Mouse (Mus musculus): ENCODE measurements around the gene Fmnl1. TPM values are rescaled to one million over a fixed set of nuclear protein-coding genes. Genes with fewer than 3 reads are reported as not detected.

The Fmnl1 gene
- polyA plus RNA-seq, 1 experiment from 2014 or later: 1.8 TPM

DNA sequence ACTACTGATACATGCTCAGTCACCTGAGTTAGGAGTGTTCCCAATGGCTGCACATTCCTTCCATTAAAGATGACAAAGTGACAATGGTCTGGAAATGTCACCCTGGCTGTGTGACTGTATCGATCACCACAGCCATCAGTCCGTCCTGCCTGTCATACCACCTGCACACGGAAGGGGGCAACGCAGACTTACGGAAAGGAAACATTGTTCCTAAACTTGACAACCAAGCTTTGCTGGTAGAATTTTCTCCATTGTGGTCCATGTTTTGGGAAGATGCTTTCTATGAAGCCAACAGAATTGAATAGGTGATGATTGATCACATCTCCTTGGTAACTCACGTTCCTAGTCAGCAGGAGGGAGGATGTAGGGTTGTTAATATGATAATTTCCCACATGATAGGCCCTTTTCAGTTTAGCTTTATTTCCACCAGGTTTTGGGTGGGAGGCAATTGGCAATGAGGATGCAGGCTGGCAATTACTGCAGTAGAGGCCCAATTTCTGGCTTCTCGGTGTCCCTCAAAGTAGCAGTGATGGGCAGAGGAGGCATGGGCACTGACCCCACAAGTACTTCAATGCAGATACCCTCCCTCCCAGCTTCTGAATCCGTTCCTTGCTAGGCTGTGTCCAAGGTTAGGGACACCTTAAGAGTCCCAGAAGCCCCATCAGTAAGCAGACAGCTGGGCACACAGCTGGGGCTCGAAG is 2.1 kb upstream of the Fmnl1 start:
- no peak for ATAC-seq (ENCODE audit: insufficient number of reproducible peaks, insufficient read depth, low FRiP score, low TSS enrichment)
- Histone ChIP-seq H3K4me3 (no peak overlapping the region), H3K27me3 (peaks cover 50% of the 10 kb centered on the region), H3K9ac (no peak overlapping the region), H3K4me2 (replicated peaks) (no peak overlapping the region), H3K9me3 (no peaks in the 10 kb centered on the region), H3K4me1 (0 out of 2 replicates have a peak, but pooled peaks cover 5% of the 10 kb centered on the region), H3K36me3 (no peaks in the 10 kb centered on the region), H3K27ac (no peak overlapping the region)
- 26% methylated on average over 9 of the region's 9 CpGs for WGBS

DNA sequence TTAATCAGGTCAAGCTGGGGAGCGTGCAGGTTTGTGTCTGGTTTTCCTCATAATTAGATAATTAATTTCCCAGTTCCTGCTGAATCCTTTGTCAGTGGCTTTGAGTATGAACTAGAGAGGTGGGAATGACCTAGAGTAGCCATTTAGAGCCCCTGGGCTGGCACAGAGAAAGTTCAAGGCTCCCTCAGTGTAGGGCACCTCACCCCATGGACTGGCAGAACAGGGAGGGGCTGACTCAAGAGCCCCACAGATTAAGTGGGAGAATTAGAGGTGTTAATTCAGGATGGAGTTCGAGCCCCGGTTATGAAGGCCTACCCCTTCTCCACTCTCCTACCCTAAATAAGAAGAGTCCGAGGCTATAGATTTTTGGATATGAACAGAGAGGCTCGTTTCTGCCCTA is 1.2 kb upstream of the Fmnl1 start:
- no peak overlapping the region for H3K4me3 ChIP-seq
- peaks cover 52% of the 10 kb centered on the region for H3K27me3 ChIP-seq

DNA sequence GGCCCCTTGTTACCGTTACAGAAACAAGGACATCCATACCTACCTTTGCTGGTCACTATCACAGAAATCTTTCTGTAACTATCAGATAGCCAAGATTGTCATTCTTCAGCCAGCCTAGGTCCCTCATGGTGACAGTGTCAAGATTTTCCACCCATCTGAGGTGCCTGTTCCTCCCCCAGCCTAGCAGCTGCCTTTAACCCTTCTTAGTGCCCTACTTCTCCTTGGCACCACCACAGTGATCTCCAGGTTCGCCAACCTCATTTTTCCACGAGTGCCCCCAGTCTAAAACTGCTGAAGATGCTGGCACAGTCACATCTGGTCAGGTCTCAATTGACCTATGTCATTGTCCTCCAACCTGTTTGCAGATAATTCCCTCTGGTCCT is 805 bp upstream of the Fmnl1 start:
- Histone ChIP-seq H3K4me3 (peak overlapping the region; percentile 58), H3K4me2 (replicated peaks) (peak overlapping the region; percentile 99), H3K9ac (no peak overlapping the region), H3K27ac (no peak overlapping the region), H3K4me1 (peaks cover 8% of the 10 kb centered on the region; the same call in 1 of the 2 replicates), H3K36me3 (no peaks in the 10 kb centered on the region), H3K27me3 (peaks cover 52% of the 10 kb centered on the region), H3K9me3 (no peaks in the 10 kb centered on the region)
- WGBS: 54% methylated on average over 3 of the region's 3 CpGs
- no peak for ATAC-seq (ENCODE audit: insufficient number of reproducible peaks, insufficient read depth, low FRiP score, low TSS enrichment)

More for the DNA sequence above, 1.2 kb upstream of the Fmnl1 start:
- Histone ChIP-seq H3K27ac (no peak overlapping the region), H3K4me1 (0 out of 2 replicates have a peak, but pooled peaks cover 5% of the 10 kb centered on the region), H3K9ac (no peak overlapping the region), H3K9me3 (no peaks in the 10 kb centered on the region), H3K36me3 (no peaks in the 10 kb centered on the region), H3K4me2 (replicated peaks) (no peak overlapping the region)
- WGBS: 77% methylated on average over 5 of the region's 5 CpGs
- ATAC-seq (ENCODE audit: insufficient number of reproducible peaks, insufficient read depth, low FRiP score, low TSS enrichment): no peak

DNA sequence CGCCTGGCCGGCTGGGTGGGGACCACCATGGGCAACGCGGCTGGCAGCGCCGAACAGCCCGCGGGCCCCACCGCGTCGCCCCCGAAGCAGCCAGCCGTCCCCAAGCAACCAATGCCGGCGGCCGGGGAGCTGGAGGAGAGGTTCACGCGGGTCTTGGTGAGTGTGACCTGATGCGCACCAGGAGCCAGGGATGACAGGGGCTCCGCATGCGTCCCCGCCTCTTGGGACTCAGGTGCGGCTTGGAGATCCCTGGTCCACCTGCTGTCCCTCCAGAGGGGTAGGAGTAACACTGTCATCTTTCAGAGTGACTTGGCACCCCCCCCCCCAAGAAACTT is 346 bp downstream of the Fmnl1 start:
- WGBS: 2% methylated on average over 21 of the region's 23 CpGs
- peak overlapping the region; percentile 99 for H3K4me2 ChIP-seq (replicated peaks)
- ATAC-seq (ENCODE audit: insufficient number of reproducible peaks, insufficient read depth, low FRiP score, low TSS enrichment): no peak
- peak overlapping the region; percentile 43 for H3K9ac ChIP-seq
- H3K9me3 ChIP-seq: no peaks in the 10 kb centered on the region
- no peaks in the 10 kb centered on the region for H3K36me3 ChIP-seq
- H3K4me1 ChIP-seq: peaks cover 8% of the 10 kb centered on the region; the same call in 1 of the 2 replicates
- peak overlapping the region; percentile 58 for H3K4me3 ChIP-seq
- 0 out of 2 replicates have a peak overlapping the region, but pooled peaks have one; percentile 3 for H3K27ac ChIP-seq
- H3K27me3 ChIP-seq: peaks cover 52% of the 10 kb centered on the region

DNA sequence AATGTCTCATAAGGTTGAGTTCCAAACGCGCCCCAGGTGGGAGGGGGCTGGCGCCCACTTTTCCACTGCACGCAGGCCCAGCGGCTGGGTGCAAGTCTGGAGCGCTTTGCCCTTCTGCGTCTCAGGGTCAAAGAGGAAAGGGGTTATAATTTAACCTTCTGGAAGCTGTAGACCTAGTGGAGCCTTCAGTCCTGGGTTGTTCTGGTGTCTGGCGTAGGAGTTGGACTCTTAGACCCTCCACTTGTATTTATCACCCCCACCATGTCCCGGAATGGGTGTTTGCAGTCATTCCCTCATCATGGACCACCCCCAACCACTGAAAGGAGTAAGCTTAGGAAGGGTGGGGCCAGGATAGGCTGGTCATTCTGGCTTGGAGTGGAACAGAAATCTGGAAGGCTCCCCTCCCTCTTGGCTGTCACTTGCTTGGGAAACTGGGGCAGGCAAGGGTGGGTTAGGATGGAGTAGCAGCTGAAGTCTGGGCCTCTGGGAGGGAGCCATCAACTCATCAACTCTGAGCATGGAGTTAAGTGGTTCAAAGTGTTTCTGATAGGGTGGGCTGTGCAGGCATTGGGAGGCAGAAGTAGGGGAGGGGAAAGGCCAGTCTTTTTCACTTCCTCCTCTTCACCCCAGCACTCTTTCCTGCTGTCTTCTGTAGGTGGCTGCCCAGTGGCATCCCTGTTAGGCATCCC is 940 bp downstream of the Fmnl1 start:
- Histone ChIP-seq H3K36me3 (no peaks in the 10 kb centered on the region), H3K9ac (no peak overlapping the region), H3K27ac (no peak overlapping the region), H3K9me3 (no peaks in the 10 kb centered on the region), H3K4me2 (replicated peaks) (peak overlapping the region; percentile 99), H3K27me3 (peaks cover 52% of the 10 kb centered on the region), H3K4me1 (peaks cover 8% of the 10 kb centered on the region; the same call in 1 of the 2 replicates), H3K4me3 (peak overlapping the region; percentile 58; the same call in 1 of the 2 replicates)
- ATAC-seq (ENCODE audit: insufficient number of reproducible peaks, insufficient read depth, low FRiP score, low TSS enrichment): no peak
- WGBS: 53% methylated on average over 9 of the region's 9 CpGs

DNA sequence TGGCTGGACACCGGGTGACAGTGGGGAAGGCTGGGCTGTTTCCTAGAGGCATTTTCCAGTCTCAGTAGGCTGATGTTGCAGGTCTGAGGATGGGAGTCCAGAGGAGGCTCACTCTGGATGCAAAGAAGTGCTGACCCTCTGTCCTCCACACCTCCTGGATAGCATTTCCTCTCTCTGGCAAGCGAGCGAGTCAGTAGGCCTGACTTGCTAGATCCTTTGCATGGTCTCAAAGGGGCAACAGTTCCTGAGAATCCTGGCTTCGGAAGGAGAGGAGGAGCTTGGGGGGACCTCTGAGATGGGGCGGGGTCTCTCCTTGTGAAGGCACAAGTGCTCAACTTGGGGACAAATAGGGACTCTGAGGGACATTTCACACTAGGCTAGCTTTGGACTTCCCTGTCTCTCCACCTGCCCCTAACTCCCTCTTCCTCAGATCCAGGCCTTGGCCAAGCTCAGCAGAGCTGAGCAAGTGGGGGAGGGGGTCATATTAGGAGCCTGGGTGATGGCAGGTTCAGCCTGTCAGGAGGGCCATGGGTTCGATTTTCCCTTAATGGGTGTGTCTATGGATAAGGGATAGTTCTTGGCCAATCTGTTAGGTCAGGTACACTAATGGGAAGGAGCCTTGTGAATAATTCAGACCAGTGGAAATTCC is 1.6 kb downstream of the Fmnl1 start:
- 55% methylated on average over 6 of the region's 6 CpGs for WGBS
- ATAC-seq (ENCODE audit: insufficient number of reproducible peaks, insufficient read depth, low FRiP score, low TSS enrichment): no peak
- Histone ChIP-seq H3K9me3 (no peaks in the 10 kb centered on the region), H3K9ac (no peak overlapping the region), H3K27me3 (peaks cover 52% of the 10 kb centered on the region), H3K4me1 (peaks cover 8% of the 10 kb centered on the region; the same call in 1 of the 2 replicates), H3K36me3 (no peaks in the 10 kb centered on the region), H3K27ac (no peak overlapping the region), H3K4me2 (replicated peaks) (no peak overlapping the region), H3K4me3 (no peak overlapping the region)

DNA sequence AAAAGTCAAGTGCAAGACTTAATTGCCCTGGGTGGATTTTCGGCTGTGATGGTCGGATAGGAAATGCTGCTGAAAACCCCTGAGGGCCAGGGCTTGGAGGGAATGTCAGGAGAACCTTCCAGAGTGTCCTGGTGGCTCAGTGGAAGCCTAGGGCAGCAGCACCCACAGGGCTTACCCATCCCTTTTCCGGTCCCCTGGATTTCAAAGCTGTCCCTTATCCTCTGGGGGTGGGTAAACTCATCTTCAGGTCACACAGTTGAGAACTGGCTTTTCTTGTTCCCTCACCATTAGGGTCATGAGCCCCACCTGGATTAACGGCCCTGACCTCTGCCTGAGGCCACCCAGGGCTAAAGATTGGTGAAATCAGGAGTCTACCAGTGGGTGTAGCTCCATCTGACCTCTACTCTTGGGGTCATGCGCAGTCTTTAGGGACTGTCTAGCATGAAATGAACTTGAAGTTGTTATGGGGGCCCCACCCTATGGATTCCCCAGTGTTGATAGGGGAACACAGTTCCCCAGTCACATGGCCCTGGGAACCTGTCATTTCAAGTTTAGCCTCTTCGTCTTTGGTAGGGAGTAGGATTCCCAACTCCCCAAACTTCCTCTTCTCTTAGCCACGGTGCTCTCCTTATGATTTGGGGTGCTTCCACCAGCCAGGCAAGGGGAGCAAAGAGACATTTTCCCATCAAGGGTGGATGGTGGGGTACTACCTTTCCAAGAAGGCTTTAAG is 2.3 kb downstream of the Fmnl1 start:
- H3K4me2 ChIP-seq (replicated peaks): no peak overlapping the region
- H3K9me3 ChIP-seq: no peaks in the 10 kb centered on the region
- H3K36me3 ChIP-seq: no peaks in the 10 kb centered on the region
- peaks cover 52% of the 10 kb centered on the region for H3K27me3 ChIP-seq
- WGBS: 84% methylated on average over 7 of the region's 7 CpGs
- H3K27ac ChIP-seq: no peak overlapping the region
- no peak for ATAC-seq (ENCODE audit: insufficient number of reproducible peaks, insufficient read depth, low FRiP score, low TSS enrichment)
- peaks cover 8% of the 10 kb centered on the region; the same call in 1 of the 2 replicates for H3K4me1 ChIP-seq
- no peak overlapping the region for H3K4me3 ChIP-seq
- no peak overlapping the region for H3K9ac ChIP-seq

DNA sequence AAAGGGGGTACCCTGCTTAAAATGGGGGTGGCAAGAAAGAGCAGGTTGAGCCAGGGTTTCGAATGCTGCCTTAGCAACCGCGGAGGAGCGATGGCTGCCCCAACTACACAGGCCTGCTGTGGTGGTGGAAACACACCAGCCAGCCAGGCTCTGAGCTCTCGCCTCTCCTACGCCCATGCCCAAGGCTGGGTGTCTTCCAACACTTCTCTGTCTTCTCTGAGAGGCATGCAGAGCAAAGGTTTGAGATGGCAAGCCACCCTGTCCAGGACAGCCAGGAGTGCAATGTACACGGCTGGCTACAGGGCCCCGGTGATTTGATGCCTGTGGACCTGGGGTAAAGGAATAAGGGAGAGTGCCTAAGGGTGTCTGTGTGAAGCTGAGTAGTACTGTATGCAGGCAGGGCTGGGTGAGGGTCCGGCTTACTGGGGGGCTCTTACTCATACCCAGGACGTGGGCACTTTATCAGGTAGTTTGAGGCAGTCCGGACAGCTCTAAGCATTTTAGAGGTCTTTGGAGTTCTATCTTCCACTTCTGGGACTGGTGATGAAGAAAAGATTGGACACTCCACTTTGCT is 3.0 kb downstream of the Fmnl1 start:
- no peak overlapping the region for H3K9ac ChIP-seq
- no peaks in the 10 kb centered on the region for H3K36me3 ChIP-seq
- no peaks in the 10 kb centered on the region for H3K9me3 ChIP-seq
- no peak overlapping the region for H3K27ac ChIP-seq
- no peak for ATAC-seq (ENCODE audit: insufficient number of reproducible peaks, insufficient read depth, low FRiP score, low TSS enrichment)
- H3K4me3 ChIP-seq: no peak overlapping the region
- WGBS: 93% methylated on average over 11 of the region's 11 CpGs
- peaks cover 8% of the 10 kb centered on the region; the same call in 1 of the 2 replicates for H3K4me1 ChIP-seq
- H3K27me3 ChIP-seq: peaks cover 51% of the 10 kb centered on the region
- no peak overlapping the region for H3K4me2 ChIP-seq (replicated peaks)

DNA sequence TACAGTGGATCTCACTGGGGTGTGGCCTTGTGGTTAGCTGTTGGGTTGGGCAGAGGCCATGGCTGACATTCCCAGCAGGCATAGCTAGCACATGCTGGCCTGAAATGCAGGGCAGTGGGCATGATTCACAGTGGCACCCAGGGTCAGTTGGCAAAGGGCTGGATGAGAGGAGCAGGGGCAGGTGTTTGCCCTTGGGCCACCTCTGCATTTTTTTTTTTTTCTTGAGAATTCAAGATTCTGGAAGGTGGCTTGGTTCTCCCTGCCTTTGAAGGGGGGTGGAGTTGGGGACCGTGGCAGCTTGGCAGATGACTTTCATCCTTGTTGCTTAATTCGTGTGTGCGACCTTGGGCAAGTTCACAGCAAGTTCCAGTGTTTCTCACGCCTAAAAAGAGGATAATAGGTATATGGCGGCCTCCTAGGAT is 3.5 kb downstream of the Fmnl1 start:
- Histone ChIP-seq H3K27ac (no peak overlapping the region), H3K4me2 (replicated peaks) (no peak overlapping the region), H3K9me3 (no peaks in the 10 kb centered on the region), H3K27me3 (peaks cover 46% of the 10 kb centered on the region), H3K4me3 (no peak overlapping the region), H3K36me3 (no peaks in the 10 kb centered on the region), H3K9ac (no peak overlapping the region), H3K4me1 (peaks cover 8% of the 10 kb centered on the region; the same call in 1 of the 2 replicates)
- no peak for ATAC-seq (ENCODE audit: insufficient number of reproducible peaks, insufficient read depth, low FRiP score, low TSS enrichment)
- WGBS: 68% methylated on average over 5 of the region's 5 CpGs

DNA sequence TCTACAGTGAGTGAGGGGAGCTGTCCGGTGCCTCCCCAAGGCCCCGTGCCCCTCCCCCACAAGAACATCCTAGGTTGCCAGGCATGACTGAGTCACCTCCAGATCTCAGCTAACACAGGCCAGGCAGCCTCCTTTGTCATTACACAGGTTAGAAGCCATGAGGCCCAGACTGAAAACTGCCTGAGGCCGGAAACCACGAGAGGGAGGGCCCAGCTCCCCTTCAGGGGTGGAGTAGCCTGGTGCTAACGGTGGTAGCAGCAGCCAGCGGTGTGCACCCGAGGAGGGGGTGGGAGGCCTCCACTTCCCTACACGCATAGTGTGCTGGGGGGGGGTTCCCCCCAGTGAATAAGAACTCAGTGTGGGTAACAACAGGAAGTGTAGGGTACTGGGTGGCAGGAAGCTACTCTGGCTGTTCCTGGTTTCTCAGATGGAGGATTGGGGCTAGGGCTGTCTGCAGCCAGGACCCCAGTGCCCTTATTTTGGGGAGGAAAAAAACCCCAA is 4.0 kb downstream of the Fmnl1 start:
- Histone ChIP-seq H3K27ac (no peak overlapping the region), H3K4me2 (replicated peaks) (no peak overlapping the region), H3K9ac (no peak overlapping the region), H3K4me3 (no peak overlapping the region), H3K27me3 (peaks cover 41% of the 10 kb centered on the region), H3K36me3 (no peaks in the 10 kb centered on the region), H3K9me3 (no peaks in the 10 kb centered on the region), H3K4me1 (peaks cover 8% of the 10 kb centered on the region; the same call in 1 of the 2 replicates)
- no peak for ATAC-seq (ENCODE audit: insufficient number of reproducible peaks, insufficient read depth, low FRiP score, low TSS enrichment)
- 45% methylated on average over 8 of the region's 8 CpGs for WGBS

All from embryonic facial prominence, embryonic 12.5 days (tissue).